Mouse (Mus musculus) R1 (cell line): ENCODE data around the gene Kiz.

Experiments used
- DNase-seq: peaks from one replicate; pipeline ENCODE4 v3.0.0-alpha.2; 2018; ENCODE audit warnings: low read depth, low spot score

Gene Kiz

GRCm38 (mm10) chr2:146975453-146976028, 119.9 kb downstream of the Kiz start:
- DNase-seq = no peak

GRCm38 (mm10) chr2:146982786-146983185, 127.1 kb downstream of the Kiz start:
- DNase-seq = no peak

GRCm38 (mm10) chr2:146984831-146985230, 129.2 kb downstream of the Kiz start:
- no peak for DNase-seq

- DNase-seq = no peak
Measured at GRCm38 (mm10) chr2:146985807-146986206, 130.1 kb downstream of the Kiz start.

- no peak for DNase-seq
Measured at GRCm38 (mm10) chr2:146986429-146986828, 130.8 kb downstream of the Kiz start.

- no peak for DNase-seq
Measured at GRCm38 (mm10) chr2:147007265-147007664, 151.6 kb downstream of the Kiz start.

GRCm38 (mm10) chr2:147009084-147009483, 153.4 kb downstream of the Kiz start:
- DNase-seq = no peak

GRCm38 (mm10) chr2:147010141-147010540, 154.5 kb downstream of the Kiz start:
- peak; percentile 72 for DNase-seq

GRCm38 (mm10) chr2:147010952-147011351, 155.3 kb downstream of the Kiz start:
- peak; percentile 56 for DNase-seq

- peak; percentile 94 for DNase-seq
Measured at GRCm38 (mm10) chr2:147011474-147012140, 155.9 kb downstream of the Kiz start.

- DNase-seq = no peak
Measured at GRCm38 (mm10) chr2:147012141-147012622, 156.5 kb downstream of the Kiz start.

GRCm38 (mm10) chr2:147012623-147013184, 157.0 kb downstream of the Kiz start, which contains the start of gene Xrn2:
Xrn2 (plus strand) TSS chr2:147012996.
- peak; percentile 96 for DNase-seq

GRCm38 (mm10) chr2:147013194-147013969, 157.7 kb downstream of the Kiz start:
- DNase-seq = peak; percentile 89

GRCm38 (mm10) chr2:147014101-147014886, 158.6 kb downstream of the Kiz start:
- peak; percentile 42 for DNase-seq
